Mouse (Mus musculus) limb, embryonic 12.5 days (tissue): ENCODE results near the gene Sfxn1. TPM values are rescaled to one million over a fixed set of nuclear protein-coding genes. Genes with fewer than 3 reads are reported as not detected.

Source experiments
- ATAC-seq: fragments of 200-750 bp; cut with Nextera tagmentation; 2 replicates; pipeline ENCODE4 v1.8.0; 2017; ENCODE audit warnings: low read depth, moderate TSS enrichment; ENCODE audit not compliant: insufficient number of reproducible peaks, insufficient read depth, low FRiP score, low TSS enrichment
- H3K27ac ChIP-seq: fragments of 300-500 bp; sonication (generic); 2 replicates; pipeline ENCODE4 v1.5.1; 2016; ENCODE audit warnings: mild to moderate bottlenecking, moderate library complexity
- H3K27me3 ChIP-seq: fragments of 300-500 bp; sonication (generic); 2 replicates; pipeline ENCODE4 v1.6.1; 2016; ENCODE audit warnings: mild to moderate bottlenecking, moderate library complexity
- H3K36me3 ChIP-seq: fragments of 300-500 bp; sonication (generic); 2 replicates; pipeline ENCODE4 v1.6.1; 2016; ENCODE audit warnings: mild to moderate bottlenecking, moderate library complexity
- H3K4me1 ChIP-seq: fragments of 300-500 bp; sonication (generic); replicated peaks from 2 replicates; pipeline ENCODE4 v1.6.1; 2016
- H3K4me2 ChIP-seq: fragments of 300-500 bp; sonication (generic); 2 replicates; pipeline ENCODE4 v1.6.1; 2016; ENCODE audit warnings: mild to moderate bottlenecking, moderate library complexity
- H3K4me3 ChIP-seq: fragments of 300-500 bp; sonication (generic); replicated peaks from 2 replicates; pipeline ENCODE4 v1.5.1; 2016; ENCODE audit warnings: mild to moderate bottlenecking
- H3K9ac ChIP-seq: fragments of 300-500 bp; sonication (generic); replicated peaks from 2 replicates; pipeline ENCODE4 v1.6.1; 2016; ENCODE audit warnings: mild to moderate bottlenecking, moderate library complexity
- H3K9me3 ChIP-seq: fragments of 300-500 bp; sonication (generic); 2 replicates; pipeline ENCODE4 v1.6.1; 2016; ENCODE audit warnings: mild to moderate bottlenecking, moderate library complexity
- WGBS: fragments of 180-500 bp; shearing (Covaris S2); methylation state at CpG from one replicate; pipeline ENCODE4 v1.1.7; 2016; 5-methylcytosine and 5-hydroxymethylcytosine counted together
- polyA plus RNA-seq: library from polyadenylated mRNA; unstranded; fragments of >200 nt; fragmentation: Nextera tagmentation; extraction: Ambion mirVana; gene quantifications from 2 replicates; pipeline ENCODE4 v1.2.1, GENCODE M21; 2016

Sfxn1 gene
- polyA plus RNA-seq, 1 experiment from 2014 or later = 57.6 TPM

DNA sequence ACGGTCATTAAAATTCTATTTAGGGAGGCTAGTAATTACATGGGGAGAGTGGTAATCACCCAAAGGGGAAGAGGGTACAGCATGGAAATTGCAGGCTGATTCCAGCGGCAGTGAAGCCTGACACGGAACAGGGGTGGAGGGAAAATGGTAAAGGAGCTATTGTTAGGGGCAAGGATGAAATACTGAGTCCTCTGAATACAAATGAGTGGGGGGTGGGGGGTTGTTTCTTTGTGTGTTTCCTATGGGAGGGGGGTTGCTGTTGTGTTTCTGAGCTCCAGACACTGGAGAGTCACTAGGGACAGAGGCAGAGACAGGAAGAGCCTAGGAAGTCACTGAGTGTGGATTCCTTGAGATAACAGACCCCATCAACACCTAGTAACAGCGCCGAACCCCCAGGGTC lies 72.1 kb downstream of the Sfxn1 start:
- no peaks in the 10 kb centered on the region for H3K36me3 ChIP-seq
- H3K27me3 ChIP-seq = peaks cover 4% of the 10 kb centered on the region
- no peak for ATAC-seq
- no peaks in the 10 kb centered on the region for H3K4me1 ChIP-seq
- no peak overlapping the region for H3K9ac ChIP-seq
- no peak overlapping the region for H3K27ac ChIP-seq
- H3K4me3 ChIP-seq = no peak overlapping the region
- 58% methylated on average over 5 of the region's 5 CpGs for WGBS
- H3K4me2 ChIP-seq = no peak overlapping the region
- H3K9me3 ChIP-seq = peaks cover 3% of the 10 kb centered on the region; the same call in 1 of the 2 replicates

DNA sequence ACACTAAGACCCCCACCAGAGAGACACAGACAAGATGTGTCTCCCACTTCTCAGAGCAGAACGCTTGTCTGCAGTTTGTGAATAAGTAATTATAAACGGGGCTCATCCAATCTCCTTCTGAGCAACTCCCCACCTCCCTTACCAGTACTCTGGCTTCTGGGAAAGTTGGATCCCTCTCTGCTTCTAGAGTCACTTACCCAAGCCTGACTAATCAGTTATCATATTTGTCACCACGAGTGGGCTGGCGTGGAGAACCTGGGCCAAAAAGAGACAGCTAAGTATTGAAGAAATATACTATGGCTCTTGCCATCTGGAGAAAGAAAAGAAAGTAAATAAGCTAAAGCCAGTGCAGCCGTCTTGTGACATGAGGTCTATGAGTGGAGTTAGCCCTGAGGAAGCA lies 73.0 kb downstream of the Sfxn1 start:
- no peaks in the 10 kb centered on the region for H3K36me3 ChIP-seq
- peaks cover 3% of the 10 kb centered on the region; the same call in 1 of the 2 replicates for H3K9me3 ChIP-seq
- H3K9ac ChIP-seq = no peak overlapping the region
- ATAC-seq = no peak
- no peak overlapping the region for H3K4me2 ChIP-seq
- no peaks in the 10 kb centered on the region for H3K4me1 ChIP-seq
- no peak overlapping the region for H3K4me3 ChIP-seq
- WGBS = 86% methylated on average over 5 of the region's 5 CpGs
- H3K27me3 ChIP-seq = peaks cover 4% of the 10 kb centered on the region
- H3K27ac ChIP-seq = no peak overlapping the region

DNA sequence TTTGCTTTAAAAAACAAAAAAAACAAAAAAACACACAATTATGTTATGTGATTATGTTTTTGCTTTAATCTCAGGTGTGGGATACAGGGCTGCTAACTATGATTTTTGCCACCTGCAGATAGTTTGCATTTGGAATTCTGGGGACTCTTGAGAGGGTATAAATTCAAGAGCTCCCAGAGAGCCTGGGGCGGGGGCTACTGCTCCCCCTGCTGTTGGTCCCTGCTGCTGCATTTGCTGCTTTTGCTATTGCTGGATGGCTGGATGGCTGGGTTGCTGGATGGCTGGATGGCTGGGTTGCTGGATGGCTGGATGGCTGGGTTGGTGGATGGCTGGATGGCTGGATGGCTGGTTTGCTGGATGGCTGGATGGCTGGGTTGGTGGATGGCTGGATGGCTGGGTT lies 75.7 kb downstream of the Sfxn1 start:
- Histone ChIP-seq H3K4me2 (no peak overlapping the region), H3K9me3 (peaks cover 3% of the 10 kb centered on the region; the same call in 1 of the 2 replicates), H3K27ac (no peak overlapping the region), H3K9ac (no peak overlapping the region), H3K36me3 (no peaks in the 10 kb centered on the region), H3K4me1 (no peaks in the 10 kb centered on the region), H3K4me3 (no peak overlapping the region), H3K27me3 (peaks cover 6% of the 10 kb centered on the region; the same call in 1 of the 2 replicates)
- no peak for ATAC-seq
- 71% methylated on average over 1 of the region's 1 CpGs for WGBS

DNA sequence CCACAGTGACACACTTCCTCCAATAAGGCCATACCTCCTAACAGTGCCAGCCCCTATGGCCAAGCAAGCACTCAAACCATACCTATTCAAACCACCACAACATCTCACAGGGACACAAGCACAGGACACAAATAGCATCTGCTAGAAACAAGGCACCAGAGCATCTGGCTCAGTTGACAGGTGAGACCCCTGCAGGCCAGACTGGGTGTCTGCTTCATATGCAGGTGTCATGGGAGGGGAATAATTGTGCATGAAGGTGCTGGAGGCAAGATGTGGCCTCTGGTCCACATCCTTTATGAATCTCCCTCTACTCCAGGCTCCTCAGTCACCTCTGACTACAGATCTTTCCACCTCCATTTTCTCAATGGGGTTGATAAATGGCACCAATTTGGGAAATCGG lies 80.8 kb downstream of the Sfxn1 start:
- WGBS = 93% methylated on average over 1 of the region's 1 CpGs
- Histone ChIP-seq H3K9me3 (no peaks in the 10 kb centered on the region), H3K9ac (no peak overlapping the region), H3K36me3 (no peaks in the 10 kb centered on the region), H3K4me3 (no peak overlapping the region), H3K27me3 (peaks cover 24% of the 10 kb centered on the region), H3K4me1 (peaks cover 6% of the 10 kb centered on the region), H3K4me2 (no peak overlapping the region), H3K27ac (no peak overlapping the region)
- ATAC-seq = no peak

DNA sequence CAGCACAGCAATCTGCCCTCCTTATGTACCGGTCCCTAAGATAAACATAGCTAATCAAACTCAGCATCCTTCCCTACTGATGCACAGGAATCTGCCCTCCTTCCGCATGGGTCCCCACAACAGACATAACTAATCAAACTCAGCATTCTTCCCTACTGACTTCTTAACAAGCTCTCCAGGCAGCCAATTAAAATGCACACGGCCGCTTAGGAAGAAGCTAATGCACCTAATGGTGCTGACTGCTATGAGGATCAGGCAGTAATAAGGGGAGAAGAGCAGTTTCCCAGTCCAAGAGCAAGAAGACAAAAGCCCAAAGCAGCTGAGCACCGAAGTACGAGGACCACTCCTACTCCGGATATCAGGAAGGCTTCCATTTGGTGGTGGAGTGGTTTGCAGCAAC lies 81.2 kb downstream of the Sfxn1 start:
- no peak overlapping the region for H3K27ac ChIP-seq
- no peak overlapping the region for H3K4me3 ChIP-seq
- no peak for ATAC-seq
- 45% methylated on average over 7 of the region's 7 CpGs for WGBS
- peaks cover 6% of the 10 kb centered on the region for H3K4me1 ChIP-seq
- no peaks in the 10 kb centered on the region for H3K36me3 ChIP-seq
- H3K4me2 ChIP-seq = no peak overlapping the region
- no peak overlapping the region for H3K9ac ChIP-seq
- no peaks in the 10 kb centered on the region for H3K9me3 ChIP-seq
- peaks cover 29% of the 10 kb centered on the region for H3K27me3 ChIP-seq

DNA sequence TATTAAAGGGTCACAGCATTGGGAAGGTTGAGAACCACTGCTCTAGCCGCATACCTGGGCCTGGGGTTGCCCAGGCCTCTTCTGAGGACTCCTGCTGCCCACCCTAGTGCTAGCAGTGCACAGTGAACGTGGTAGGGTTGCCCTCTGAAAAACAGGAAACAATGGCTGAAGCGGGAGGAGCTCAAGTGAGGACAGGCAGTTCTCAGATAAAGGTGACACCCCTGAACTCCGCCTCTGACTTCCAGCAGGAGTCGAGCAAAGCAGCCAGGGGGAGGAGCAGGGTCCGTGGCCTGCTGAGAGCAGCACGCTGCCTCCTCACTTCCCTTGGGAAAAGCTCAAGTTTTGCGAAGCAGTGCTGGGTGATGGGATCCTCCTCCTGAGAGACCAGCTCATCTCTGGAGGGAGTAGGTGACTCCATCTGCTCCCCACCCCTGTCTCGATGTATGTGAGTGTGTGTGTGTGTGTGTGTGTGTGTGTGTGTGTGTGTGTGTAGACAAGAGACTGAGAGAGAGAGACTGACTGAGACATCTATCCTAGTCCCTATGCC lies 82.1 kb downstream of the Sfxn1 start:
- ATAC-seq = no peak
- H3K4me1 ChIP-seq = peaks cover 6% of the 10 kb centered on the region

DNA sequence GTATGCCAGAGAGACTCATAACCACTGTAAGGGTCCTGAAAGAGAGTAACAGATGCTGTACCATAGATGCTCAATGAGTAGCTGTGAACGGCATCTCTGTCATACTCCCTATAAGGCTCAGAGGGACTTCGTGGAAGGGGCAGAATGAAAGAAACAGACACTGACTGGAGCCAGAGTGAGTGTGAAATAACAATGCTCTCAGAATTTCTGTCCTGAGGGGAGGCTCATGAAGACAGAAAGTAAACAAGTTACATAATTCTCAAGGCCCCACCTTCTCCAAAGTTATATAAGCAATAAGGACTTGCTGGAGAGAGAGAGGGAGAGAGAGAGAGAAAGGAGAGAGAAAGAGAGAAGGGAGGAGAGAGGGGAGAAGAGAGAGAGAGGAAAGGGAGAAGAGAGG lies 84.2 kb downstream of the Sfxn1 start:
- no peak overlapping the region for H3K9ac ChIP-seq
- WGBS = 87% methylated on average over 2 of the region's 2 CpGs
- peaks cover 35% of the 10 kb centered on the region for H3K27me3 ChIP-seq

More for the DNA sequence above, 82.1 kb downstream of the Sfxn1 start:
- peaks cover 33% of the 10 kb centered on the region for H3K27me3 ChIP-seq
- no peak overlapping the region for H3K4me2 ChIP-seq
- H3K9ac ChIP-seq = no peak overlapping the region
- 16% methylated on average over 9 of the region's 9 CpGs for WGBS
- no peak overlapping the region for H3K4me3 ChIP-seq
- H3K36me3 ChIP-seq = no peaks in the 10 kb centered on the region
- no peaks in the 10 kb centered on the region for H3K9me3 ChIP-seq
- no peak overlapping the region for H3K27ac ChIP-seq

More for the DNA sequence above, 84.2 kb downstream of the Sfxn1 start:
- H3K27ac ChIP-seq = no peak overlapping the region
- no peak overlapping the region for H3K4me2 ChIP-seq
- H3K4me1 ChIP-seq = peaks cover 6% of the 10 kb centered on the region
- no peaks in the 10 kb centered on the region for H3K36me3 ChIP-seq
- H3K9me3 ChIP-seq = no peaks in the 10 kb centered on the region
- H3K4me3 ChIP-seq = no peak overlapping the region
- ATAC-seq = no peak

Other genes with a start within 250 kb of the Sfxn1 start
- 0.20 TPM in 1 of 2 replicates, not detected in the other for gene Drd1, start 16.2 kb upstream of the Sfxn1 start, polyA plus RNA-seq
- not detected in 2 replicates for gene Hrh2, start 120.3 kb downstream of the Sfxn1 start, polyA plus RNA-seq